21 mouse cellular contexts compared by ENCODE assay signal in genomic region chr7:136236391-136236790, GRCm38 (mm10).
DNase-seq lines count a peak whose midpoint lies in the region; ATAC-seq and TF ChIP-seq lines count a peak whose summit lies in the region.
"Had no signal": no experiment of that assay in that cellular context is flagged by ENCODE, and none has a peak within 500 bp of the region (broad histone marks: within the 10 kb centered on the region; RNA-seq: fewer than 3 reads in every experiment).

No protein-coding gene starts in this region.

- no peaks in the 10 kb centered on the region for H3K9me3 ChIP-seq in kidney, embryonic 15.5 days (replicated peaks)
- H3K9me3 ChIP-seq in midbrain, embryonic 15.5 days, result no peaks in the 10 kb centered on the region
- H3K9me3 ChIP-seq: forebrain, embryonic 15.5 days; hindbrain, embryonic 10.5 days; midbrain, embryonic 12.5 days had no signal

- peaks cover 11% of the 10 kb centered on the region; the same call in 1 of the 2 replicates for H3K4me1 ChIP-seq in kidney, adult 2 months (ENCODE audit: control insufficient read depth, insufficient read depth, low read length)
- H3K4me1 ChIP-seq in kidney, embryonic 15.5 days, result peaks cover 20% of the 10 kb centered on the region
- peaks cover 15% of the 10 kb centered on the region for H3K4me1 ChIP-seq in midbrain, embryonic 15.5 days

- H3K9ac ChIP-seq in kidney, embryonic 15.5 days, result no peak overlapping the region
- no peak overlapping the region for H3K9ac ChIP-seq in midbrain, embryonic 15.5 days
- H3K9ac ChIP-seq: forebrain, embryonic 15.5 days; midbrain, embryonic 12.5 days had no signal

- ATAC-seq in kidney, embryonic 15.5 days (replicated peaks; ENCODE audit: low FRiP score), result no peak
- no peak for ATAC-seq in midbrain, embryonic 15.5 days (replicated peaks)
- ATAC-seq: forebrain, embryonic 15.5 days; lung, postnatal 0 days had no signal

- 43% methylated on average over 10 of the region's 10 CpGs for WGBS in kidney, adult 2 months
- 43% methylated on average over 10 of the region's 10 CpGs for WGBS in kidney, embryonic 15.5 days
- 39% methylated on average over 10 of the region's 10 CpGs for WGBS in midbrain, embryonic 15.5 days

- H3K27me3 ChIP-seq in kidney, adult 2 months (replicated peaks; ENCODE audit: control insufficient read depth, insufficient read depth, low read length), result no peaks in the 10 kb centered on the region
- H3K27me3 ChIP-seq in kidney, embryonic 15.5 days, result no peaks in the 10 kb centered on the region; the same call in 1 of the 2 replicates
- H3K27me3 ChIP-seq in midbrain, embryonic 15.5 days (replicated peaks), result no peaks in the 10 kb centered on the region
- H3K27me3 ChIP-seq: forebrain, embryonic 15.5 days had no signal

- no peak overlapping the region for H3K4me2 ChIP-seq in kidney, embryonic 15.5 days
- no peak overlapping the region for H3K4me2 ChIP-seq in midbrain, embryonic 15.5 days
- H3K4me2 ChIP-seq: forebrain, embryonic 15.5 days; heart, embryonic 11.5 days; midbrain, embryonic 12.5 days had no signal

- peak overlapping the region; percentile 40; the same call in 1 of the 2 replicates for H3K27ac ChIP-seq in kidney, adult 2 months (ENCODE audit: insufficient read depth, low read depth, low read length)
- H3K27ac ChIP-seq in kidney, embryonic 15.5 days, result no peak overlapping the region
- H3K27ac ChIP-seq in midbrain, embryonic 15.5 days, result 0 out of 2 replicates have a peak overlapping the region, but pooled peaks have one; percentile 33
- H3K27ac ChIP-seq: forebrain, embryonic 15.5 days; hindbrain, embryonic 10.5 days; left cerebral cortex, adult 2 months; midbrain, embryonic 12.5 days had no signal

- TF ChIP-seq POLR2A in kidney, adult 2 months (IDR thresholded peaks at IDR 0.05; ENCODE audit: low read depth, low read length), result no peak

- peak; percentile 83 for DNase-seq in kidney, adult 2 months
- peak; percentile 85 for DNase-seq in kidney, adult 9 months
- peak; percentile 56 for DNase-seq in kidney, postnatal 14 days
- no peak for DNase-seq in thymus, postnatal 36 days
- DNase-seq in right cerebral cortex, adult 18-20 months, result no peak
- DNase-seq: adrenal gland, adult 2 months; cerebellum, adult 2 months; cerebellum, postnatal 36 days; embryo, embryonic 11 days; gastrocnemius, postnatal 10 days; layer of hippocampus, adult 9-11 months; thymus, adult 18-20 months; thymus, postnatal 4 days had no signal

- no peak for TF ChIP-seq CTCF in kidney, adult 2 months (conservative IDR thresholded peaks at IDR 0.05; ENCODE audit: insufficient read depth, insufficient read length, low read depth, low read length)

- H3K36me3 ChIP-seq in kidney, adult 2 months (ENCODE audit: control insufficient read depth, insufficient read depth, low read length), result no peaks in the 10 kb centered on the region
- no peaks in the 10 kb centered on the region for H3K36me3 ChIP-seq in kidney, embryonic 15.5 days
- H3K36me3 ChIP-seq in midbrain, embryonic 15.5 days (replicated peaks), result no peaks in the 10 kb centered on the region
- H3K36me3 ChIP-seq: forebrain, embryonic 15.5 days; hindbrain, embryonic 10.5 days; midbrain, embryonic 12.5 days had no signal

- H3K4me3 ChIP-seq in kidney, adult 2 months (ENCODE audit: insufficient read depth, low read depth, low read length), result no peak overlapping the region
- H3K4me3 ChIP-seq in kidney, embryonic 15.5 days (replicated peaks), result no peak overlapping the region
- no peak overlapping the region for H3K4me3 ChIP-seq in midbrain, embryonic 15.5 days
- H3K4me3 ChIP-seq: forebrain, embryonic 15.5 days; hindbrain, embryonic 10.5 days; left cerebral cortex, adult 2 months; midbrain, embryonic 12.5 days had no signal

Comparison
In these comparisons a context has a peak if more than half of its experiments do, and no peak if none do; other contexts are left out.
1. DNase-seq: peak in kidney, adult 2 months (single experiment), kidney, adult 9 months (single experiment) and kidney, postnatal 14 days (single experiment); none in thymus, postnatal 36 days (0 of 2) and right cerebral cortex, adult 18-20 months (single experiment).